Mouse (Mus musculus) Patski (cell line): ENCODE data around the gene Hk1. TPM values are rescaled to one million over a fixed set of nuclear protein-coding genes. Genes with fewer than 3 reads are reported as not detected.

Experiments used
- ATAC-seq: fragments of 100-300 bp; one replicate; pipeline ENCODE4 v1.8.0; 2021
- CTCF ChIA-PET: fragments of 350-600 bp; sonication (Branson Sonifier 250); formaldehyde crosslinking; loops from one replicate; lab custom pipeline; 2022; ENCODE audit warnings: inconsistent platforms; lab: Charles Lee
- POLR2A ChIA-PET: fragments of 350-600 bp; sonication (Branson Sonifier 250); formaldehyde crosslinking; loops from one replicate; lab custom pipeline; 2022; ENCODE audit warnings: antibody characterized with exemption, inconsistent platforms; lab: Charles Lee
- DNase-seq: peaks from one replicate; pipeline ENCODE4 v3.0.0-alpha.2; 2011; ENCODE audit warnings: low read depth, low spot score
- H3K27me3 ChIP-seq: fragments of 371-371 bp; one replicate; pipeline ENCODE4 v1.5.1; 2021
- CTCF ChIP-seq: fragments of 100-300 bp; IDR thresholded peaks from one replicate; pipeline ENCODE4 v1.5.1; 2021
- in situ Hi-C: fragments of 300-500 bp; cut with MboI; formaldehyde crosslinking; loops from 3 replicates; pipeline ENCODE4 v1.11.1; 2018; ENCODE audit warnings: low pct_unique_long_range_greater_than_20kb, mixed read lengths
- polyA plus RNA-seq: library from polyadenylated mRNA; unstranded; gene quantifications from one replicate; pipeline ENCODE4 v1.2.3, GENCODE M21; 2021

The Hk1 gene
- polyA plus RNA-seq, 1 experiment from 2014 or later: 240 TPM

DNA sequence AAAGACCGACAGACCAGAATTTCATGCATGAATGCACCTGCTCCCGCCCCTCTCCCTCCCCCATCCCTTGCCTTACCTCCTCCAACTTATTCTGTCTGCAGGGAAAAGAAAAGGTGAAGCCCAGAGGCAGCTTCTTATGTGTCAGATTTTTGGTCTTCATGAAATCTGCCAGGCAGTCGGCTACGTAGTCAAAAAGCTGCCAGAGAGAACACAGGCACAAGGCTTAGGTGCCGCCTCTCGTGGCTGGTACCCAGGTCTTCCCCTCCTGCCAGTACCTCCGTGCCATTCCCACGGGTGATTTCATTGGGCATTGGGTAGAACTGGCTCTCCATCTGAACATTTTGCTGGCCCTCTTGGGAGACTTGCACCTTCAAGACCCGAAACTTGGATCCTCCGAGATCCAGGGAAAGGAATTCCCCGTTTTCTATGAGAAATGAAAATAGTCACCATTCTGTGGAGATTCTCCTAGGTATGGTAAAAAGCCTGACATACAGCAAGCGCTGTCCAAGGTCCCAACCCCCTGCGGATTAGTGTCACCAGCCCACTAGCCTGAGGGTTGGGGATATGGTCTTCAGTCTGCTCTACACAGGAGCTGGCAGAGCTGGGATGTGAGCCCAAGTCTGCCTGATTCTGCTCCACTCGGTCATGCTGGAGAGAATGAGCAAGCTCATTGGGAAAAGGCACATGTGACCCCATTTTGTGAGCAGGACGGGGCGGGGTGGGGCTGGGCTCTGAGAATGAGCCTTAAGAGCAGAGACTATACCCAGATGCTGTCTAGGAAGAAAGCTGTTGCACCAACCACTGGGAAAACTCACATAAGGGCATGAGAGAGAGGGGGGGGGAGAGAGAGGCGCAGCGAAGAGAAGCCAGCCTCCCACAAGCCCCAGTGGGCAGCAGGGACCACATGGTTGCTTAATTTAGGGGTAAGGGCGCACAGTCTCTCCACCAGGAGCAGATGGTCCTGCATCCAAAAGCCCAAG is 32.0 kb upstream of the Hk1 start:
- TF ChIP-seq CTCF: no peak
- ChIA-PET CTCF (interaction anchor here (0.9 to 1.4 kb wide), 6 partner anchors 15 to 154 kb away, joined by 3 to 5 read pairs (median 3); no protein-coding TSS in a partner anchor), POLR2A (interaction anchor here (0.7 kb wide), 1 partner anchor 36 kb away, joined by 4 read pairs; no protein-coding TSS in a partner anchor)
- H3K27me3 ChIP-seq: no peaks in the 10 kb centered on the region
- in situ Hi-C loops: no loop called here
- DNase-seq: no peak
- ATAC-seq: no peak

DNA sequence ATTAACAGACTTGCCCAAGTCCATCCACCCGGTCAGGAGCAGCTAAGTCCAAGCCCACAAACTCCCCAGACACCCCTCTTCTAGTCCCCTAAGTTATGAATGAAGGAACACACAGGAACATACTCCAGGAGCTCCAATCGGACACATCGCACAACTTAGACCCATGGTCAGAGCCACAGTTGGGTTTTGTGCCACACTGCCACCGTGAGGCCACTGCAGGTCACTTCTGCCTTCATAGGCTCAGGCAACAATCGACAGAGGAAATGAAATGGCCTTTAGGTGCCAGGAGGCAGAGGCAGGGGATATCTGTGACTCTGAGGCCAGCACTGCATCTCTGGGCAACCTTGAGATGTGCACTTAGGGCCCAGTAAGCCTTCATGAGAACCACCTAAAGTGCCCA is 31.2 kb upstream of the Hk1 start:
- DNase-seq: no peak
- no peaks in the 10 kb centered on the region for H3K27me3 ChIP-seq
- ATAC-seq: peak; percentile 45
- ChIA-PET POLR2A (no interaction called here), CTCF (interaction anchor here (0.6 to 1.4 kb wide), 11 partner anchors 15 to 164 kb away, joined by 3 to 5 read pairs (median 3); no protein-coding TSS in a partner anchor)
- TF ChIP-seq CTCF: peak; percentile 92
- in situ Hi-C loops: no loop called here

DNA sequence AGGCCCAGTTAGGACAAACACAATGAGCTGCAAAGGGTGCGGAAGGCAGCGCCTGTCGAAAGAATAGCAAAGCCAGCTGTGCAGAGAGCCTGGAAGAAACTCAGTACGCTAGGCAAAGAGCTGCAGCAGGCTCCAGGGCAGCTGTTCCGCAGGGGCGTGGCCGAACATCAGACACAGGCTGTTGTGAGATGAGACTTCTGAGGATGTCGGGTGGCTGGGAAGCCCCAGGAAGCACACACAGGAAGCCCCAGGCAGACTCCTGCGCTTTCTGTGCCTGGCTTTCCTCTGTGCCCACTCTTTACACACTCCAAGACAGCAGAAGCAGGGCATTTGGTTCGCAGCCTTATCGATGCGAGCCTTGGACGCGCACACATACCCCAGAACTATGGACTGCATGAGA is 25.2 kb upstream of the Hk1 start:
- no peak for DNase-seq
- ChIA-PET POLR2A (no interaction called here), CTCF (interaction anchor here (1.3 kb wide), 1 partner anchor 144 kb away, joined by 4 read pairs; no protein-coding TSS in a partner anchor)
- no peak for ATAC-seq
- no peak for TF ChIP-seq CTCF
- H3K27me3 ChIP-seq: peaks cover 4% of the 10 kb centered on the region
- in situ Hi-C loops: no loop called here

DNA sequence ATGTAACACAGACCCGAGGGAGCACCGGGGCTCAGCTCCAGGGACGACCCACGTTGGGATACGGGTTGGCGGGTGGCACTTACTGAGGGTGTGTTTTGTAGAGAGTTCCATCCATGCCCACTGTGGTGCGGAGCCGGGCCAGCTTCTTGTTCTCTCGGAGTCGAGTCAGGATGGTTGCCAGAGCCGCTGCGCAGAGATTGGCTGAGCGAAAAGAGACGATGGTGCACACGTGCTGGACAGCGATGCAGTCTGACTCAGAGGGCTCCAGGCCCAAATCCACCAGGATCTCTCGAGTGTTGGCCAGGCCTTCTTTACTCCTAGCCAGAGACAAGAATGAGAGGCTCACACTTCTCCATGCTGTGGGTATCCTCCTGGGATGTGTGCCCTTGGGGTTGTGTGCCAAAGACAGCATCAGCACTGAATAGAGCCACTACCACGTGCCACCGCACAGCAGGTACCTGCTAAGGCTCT is 22.0 kb upstream of the Hk1 start:
- POLR2A ChIA-PET: no interaction called here
- in situ Hi-C loops: no loop called here
- no peak for TF ChIP-seq CTCF
- peaks cover 4% of the 10 kb centered on the region for H3K27me3 ChIP-seq
- ATAC-seq (no peak), DNase-seq (no peak)
- CTCF ChIA-PET: no interaction called here

DNA sequence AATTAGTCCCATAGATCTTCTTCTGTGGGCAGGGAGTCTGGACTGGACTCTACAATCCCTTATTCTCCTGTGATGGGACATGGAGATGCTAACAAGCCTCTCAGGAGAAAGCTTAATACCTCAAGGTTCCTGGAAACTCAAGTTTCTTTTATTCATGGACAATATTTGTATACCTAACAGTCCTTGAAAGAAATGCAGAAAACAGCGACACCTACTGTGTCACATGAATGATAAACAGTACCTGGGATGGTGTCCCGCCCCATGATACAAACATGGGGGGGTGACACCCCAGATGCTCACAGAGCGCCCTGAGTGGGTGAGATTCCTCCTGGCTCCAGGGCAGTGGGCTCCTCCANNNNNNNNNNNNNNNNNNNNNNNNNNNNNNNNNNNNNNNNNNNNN is 3.3 kb upstream of the Hk1 start:
- ATAC-seq: no peak
- no peak for TF ChIP-seq CTCF
- in situ Hi-C loops: loop anchor here (10.0 kb wide), 2 partner anchors 108 to 198 kb away; no protein-coding TSS in a partner anchor
- ChIA-PET POLR2A (no interaction called here), CTCF (interaction anchor here (3.9 kb wide), 1 partner anchor 122 kb away, joined by 19 read pairs; no protein-coding TSS in a partner anchor)
- no peak for DNase-seq
- H3K27me3 ChIP-seq: no peaks in the 10 kb centered on the region

DNA sequence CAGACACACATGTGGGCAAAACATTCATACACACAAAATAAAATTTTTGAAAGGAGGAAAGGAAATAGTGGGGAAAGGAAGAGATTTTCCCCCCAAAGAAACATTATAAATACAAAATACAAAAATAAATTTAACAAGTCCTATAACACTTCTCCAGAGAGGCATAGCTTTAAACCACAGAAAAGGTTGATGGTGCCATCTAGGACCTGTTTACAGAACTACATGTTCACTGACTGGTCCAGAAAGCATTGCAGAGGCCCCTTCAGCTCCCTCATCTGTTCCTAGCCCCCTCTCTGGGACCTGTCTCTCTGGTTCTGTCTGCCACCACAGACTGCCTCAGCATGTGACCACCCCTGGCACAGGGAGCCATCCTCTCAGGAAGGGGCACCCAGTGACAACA is 1.2 kb upstream of the Hk1 start:
- ChIA-PET POLR2A (no interaction called here), CTCF (interaction anchor here (0.9 to 3.9 kb wide), 8 partner anchors 22 to 119 kb away, joined by 3 to 19 read pairs (median 3); no protein-coding TSS in a partner anchor)
- ATAC-seq (no peak), DNase-seq (no peak)
- TF ChIP-seq CTCF: peak; percentile 54
- in situ Hi-C loops: loop anchor here (10.0 kb wide), 2 partner anchors 106 to 196 kb away; no protein-coding TSS in a partner anchor
- no peaks in the 10 kb centered on the region for H3K27me3 ChIP-seq

DNA sequence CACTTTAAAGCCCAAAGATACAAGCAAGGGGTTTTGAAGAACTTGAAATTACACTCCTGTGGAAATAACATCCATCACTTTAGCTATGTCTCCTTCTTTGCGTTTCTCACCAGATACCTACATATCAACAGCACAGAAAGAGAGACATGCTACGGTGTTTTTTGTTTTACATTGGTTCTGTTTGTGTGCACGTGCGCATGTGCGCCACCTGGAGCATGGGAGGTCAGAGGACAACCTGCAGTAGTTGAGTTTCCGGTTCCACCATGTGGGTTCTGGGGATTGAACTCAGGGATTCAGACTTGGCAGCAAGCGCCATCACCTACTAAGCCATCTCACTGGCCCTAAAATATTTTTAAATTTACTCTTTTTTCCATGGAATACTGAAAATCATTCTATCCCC is 20.9 kb downstream of the Hk1 start:
- DNase-seq (no peak), ATAC-seq (no peak)
- ChIA-PET CTCF (no interaction called here), POLR2A (no interaction called here)
- TF ChIP-seq CTCF: peak; percentile 40
- in situ Hi-C loops: no loop called here
- no peaks in the 10 kb centered on the region for H3K27me3 ChIP-seq

DNA sequence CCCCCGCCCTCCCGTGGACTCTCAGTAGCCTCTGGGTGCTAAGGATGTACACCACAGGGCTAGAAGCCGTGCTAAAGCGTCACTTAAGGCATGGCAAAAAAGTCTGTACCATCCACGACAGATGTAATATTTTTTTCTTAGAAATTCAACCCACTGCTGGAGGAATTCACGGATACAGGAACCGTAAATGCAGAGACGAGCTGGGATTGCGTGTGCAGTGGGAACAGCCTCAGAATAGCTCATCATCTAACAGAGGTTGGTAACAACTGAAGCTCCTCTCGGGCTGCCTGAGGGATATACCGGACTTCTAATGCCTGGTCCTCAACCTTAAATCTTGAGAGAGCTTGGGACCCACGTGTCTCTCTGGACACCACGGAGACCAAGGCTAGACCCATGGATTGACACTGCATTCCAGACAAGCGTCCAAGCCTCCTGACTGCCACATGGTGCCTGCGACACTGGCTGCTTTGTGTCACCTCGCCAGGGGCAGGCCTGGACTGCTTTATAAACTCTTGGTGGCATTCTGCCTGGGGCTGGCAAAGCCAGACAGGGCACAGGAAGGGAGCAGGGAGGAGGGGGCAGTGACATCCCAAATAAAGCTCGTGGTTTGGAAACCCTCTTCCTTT is 23.5 kb downstream of the Hk1 start:
- DNase-seq (no peak), ATAC-seq (no peak)
- no peak for TF ChIP-seq CTCF
- ChIA-PET POLR2A (no interaction called here), CTCF (no interaction called here)
- in situ Hi-C loops: no loop called here
- H3K27me3 ChIP-seq: no peaks in the 10 kb centered on the region

DNA sequence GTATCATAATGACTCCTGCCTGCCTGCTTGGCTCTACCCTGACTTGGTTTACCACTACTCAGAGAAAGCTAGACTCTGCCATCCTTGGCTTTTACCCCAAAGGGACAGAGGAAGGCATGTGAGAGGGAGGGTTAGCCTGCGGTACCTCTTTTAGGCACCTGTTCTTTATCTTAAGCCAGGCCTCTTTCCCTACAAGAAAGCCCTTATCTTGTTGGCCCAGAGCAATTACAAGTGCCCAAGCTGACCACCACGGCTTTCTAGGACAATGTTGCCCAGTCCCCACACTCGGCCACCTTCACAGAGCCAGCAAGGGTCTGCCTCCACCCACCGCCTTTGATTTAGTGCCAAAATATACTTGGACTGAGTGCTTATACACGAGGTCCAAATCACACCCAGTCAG is 34.6 kb downstream of the Hk1 start:
- no peaks in the 10 kb centered on the region for H3K27me3 ChIP-seq
- TF ChIP-seq CTCF: no peak
- ATAC-seq (no peak), DNase-seq (no peak)
- POLR2A ChIA-PET: no interaction called here
- CTCF ChIA-PET: no interaction called here
- in situ Hi-C loops: no loop called here

DNA sequence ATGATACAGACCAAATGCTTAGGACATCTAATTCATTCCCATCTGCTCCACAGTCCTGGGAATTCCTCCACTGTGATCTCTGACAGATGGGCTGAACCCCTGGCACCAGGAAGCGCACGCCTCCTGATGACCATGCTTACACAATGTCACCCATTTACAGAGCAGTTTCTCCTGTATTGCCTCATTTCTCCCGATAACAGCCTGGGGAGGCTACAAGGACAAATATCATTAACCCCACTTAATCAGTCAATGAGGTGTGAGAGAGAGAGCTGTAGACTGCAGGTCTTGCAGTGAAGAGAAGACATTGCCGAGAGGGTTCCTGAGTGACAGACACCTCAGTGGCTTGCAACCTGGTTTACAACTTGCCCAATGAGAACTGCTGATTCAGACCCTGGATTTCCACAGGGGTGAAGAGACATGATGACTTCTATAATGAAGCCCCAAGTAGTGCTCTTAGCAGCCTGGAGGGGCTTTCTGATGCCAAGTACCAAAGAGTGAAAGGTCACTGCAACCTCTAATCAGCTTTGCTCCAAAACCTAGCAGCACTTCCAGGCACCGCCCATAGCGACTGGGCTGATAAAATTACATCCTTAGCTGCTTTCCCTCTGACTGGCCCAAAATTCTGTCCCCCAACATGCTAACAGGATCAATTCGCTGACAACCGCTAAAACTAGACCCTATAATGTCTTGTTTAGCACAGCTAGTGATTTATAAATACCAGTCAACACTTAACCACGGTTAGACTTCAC is 35.5 kb downstream of the Hk1 start:
- TF ChIP-seq CTCF: no peak
- no peak for ATAC-seq
- H3K27me3 ChIP-seq: no peaks in the 10 kb centered on the region
- ChIA-PET POLR2A (no interaction called here), CTCF (interaction anchor here (1.3 kb wide), 1 partner anchor 74 kb away, joined by 3 read pairs; no protein-coding TSS in a partner anchor)
- in situ Hi-C loops: loop anchor here (5.0 kb wide), 1 partner anchor 47 kb away; no protein-coding TSS in a partner anchor
- no peak for DNase-seq
